Mouse (Mus musculus): ENCODE results near the gene Krtap4-1. TPM values are rescaled to one million over a fixed set of nuclear protein-coding genes. Genes with fewer than 3 reads are reported as not detected.
"Not testable (repeated sequence)": the region's sequence is repeated elsewhere in the genome, so short reads cannot be mapped to it uniquely, and the experiment has no call there.

Gene Krtap4-1
- not detected in 2 replicates for polyA plus RNA-seq (2015; fragmentation: Nextera tagmentation; extraction: Ambion mirVana)

GRCm38 (mm10) chr11:99628138-99628537 is at the start of gene Krtap4-1:
Krtap4-1 (minus strand) TSS chr11:99628238.
- no peaks in the 10 kb centered on the region for H3K9me3 ChIP-seq (ENCODE audit: control insufficient read depth, low read length)
- no peaks in the 10 kb centered on the region for H3K36me3 ChIP-seq (ENCODE audit: control insufficient read depth, insufficient read depth, low read length)
- no peaks in the 10 kb centered on the region for H3K4me1 ChIP-seq (replicated peaks; ENCODE audit: control insufficient read depth, insufficient read depth)
- TF ChIP-seq CTCF (IDR thresholded peaks at IDR 0.05; ENCODE audit: low read depth): no peak
- no peak for TF ChIP-seq EP300 (optimal IDR thresholded peaks at IDR 0.05)
- DNase-seq (ENCODE audit: low spot score): no peak
- H3K27ac ChIP-seq (replicated peaks): no peak within 1 kb of the TSS
- no peaks in the 10 kb centered on the region for H3K27me3 ChIP-seq (ENCODE audit: control insufficient read depth, insufficient read depth, low read length)
- H3K4me2 ChIP-seq (replicated peaks; ENCODE audit: low read depth): no peak within 1 kb of the TSS
- WGBS: 73% methylated on average over 4 of the region's 4 CpGs
- H3K4me3 ChIP-seq (ENCODE audit: low read depth, low read length): no peak within 1 kb of the TSS
- no peak within 1 kb of the TSS for H3K9ac ChIP-seq (ENCODE audit: low read length)
- ATAC-seq (ENCODE audit: low FRiP score, low TSS enrichment): no peak

- H3K4me3 ChIP-seq (ENCODE audit: low read depth, low read length): no peak within 1 kb of the TSS
- ATAC-seq (ENCODE audit: low FRiP score, low TSS enrichment) (no peak), DNase-seq (ENCODE audit: low spot score) (no peak)
- no peaks in the 10 kb centered on the region for H3K36me3 ChIP-seq (ENCODE audit: control insufficient read depth, insufficient read depth, low read length)
- TF ChIP-seq EP300 (optimal IDR thresholded peaks at IDR 0.05) (no peak), CTCF (IDR thresholded peaks at IDR 0.05; ENCODE audit: low read depth) (no peak)
- no peaks in the 10 kb centered on the region for H3K4me1 ChIP-seq (replicated peaks; ENCODE audit: control insufficient read depth, insufficient read depth)
- no peaks in the 10 kb centered on the region for H3K27me3 ChIP-seq (ENCODE audit: control insufficient read depth, insufficient read depth, low read length)
- H3K4me2 ChIP-seq (replicated peaks; ENCODE audit: low read depth): no peak within 1 kb of the TSS
- H3K9ac ChIP-seq (ENCODE audit: low read length): no peak within 1 kb of the TSS
- H3K27ac ChIP-seq (replicated peaks): no peak within 1 kb of the TSS
- no peaks in the 10 kb centered on the region for H3K9me3 ChIP-seq (ENCODE audit: control insufficient read depth, low read length)
Measured at GRCm38 (mm10) chr11:99665860-99666259, 37.8 kb upstream of the Krtap4-1 start, which contains the start of gene Krtap4-6. Krtap4-6 (minus strand) TSS chr11:99665960.

DNA sequence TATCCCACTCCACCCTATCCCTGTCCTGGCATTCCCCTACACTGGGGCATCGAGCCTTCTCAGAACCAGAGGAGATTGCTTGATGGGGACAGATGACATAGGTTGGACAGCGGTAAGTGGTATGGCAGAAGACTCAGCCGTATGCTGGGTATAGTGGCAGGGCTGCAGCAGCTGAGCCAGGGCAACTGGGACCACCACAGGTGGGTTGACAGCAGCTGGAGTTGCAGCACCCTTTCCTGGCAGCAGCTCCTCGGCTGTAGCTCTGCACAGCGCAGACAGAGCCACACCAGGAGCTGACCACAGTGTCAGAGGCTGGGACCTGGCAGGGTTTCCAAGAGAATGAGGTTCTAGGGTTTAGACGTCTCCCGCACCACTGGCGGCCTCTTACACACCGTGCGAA is 34.8 kb upstream of the Krtap4-1 start:
- Histone ChIP-seq H3K4me1 (replicated peaks; ENCODE audit: control insufficient read depth, insufficient read depth) (no peaks in the 10 kb centered on the region), H3K4me2 (replicated peaks; ENCODE audit: low read depth) (no peak overlapping the region), H3K27ac (replicated peaks) (no peak overlapping the region), H3K36me3 (ENCODE audit: control insufficient read depth, insufficient read depth, low read length) (no peaks in the 10 kb centered on the region), H3K27me3 (ENCODE audit: control insufficient read depth, insufficient read depth, low read length) (no peaks in the 10 kb centered on the region), H3K9me3 (ENCODE audit: control insufficient read depth, low read length) (no peaks in the 10 kb centered on the region), H3K9ac (ENCODE audit: low read length) (no peak overlapping the region), H3K4me3 (ENCODE audit: low read depth, low read length) (no peak overlapping the region)
- ATAC-seq (ENCODE audit: low FRiP score, low TSS enrichment) (no peak), DNase-seq (ENCODE audit: low spot score) (no peak)
- WGBS: 79% methylated on average over 10 of the region's 10 CpGs
- no peak for TF ChIP-seq CTCF (IDR thresholded peaks at IDR 0.05; ENCODE audit: low read depth)

DNA sequence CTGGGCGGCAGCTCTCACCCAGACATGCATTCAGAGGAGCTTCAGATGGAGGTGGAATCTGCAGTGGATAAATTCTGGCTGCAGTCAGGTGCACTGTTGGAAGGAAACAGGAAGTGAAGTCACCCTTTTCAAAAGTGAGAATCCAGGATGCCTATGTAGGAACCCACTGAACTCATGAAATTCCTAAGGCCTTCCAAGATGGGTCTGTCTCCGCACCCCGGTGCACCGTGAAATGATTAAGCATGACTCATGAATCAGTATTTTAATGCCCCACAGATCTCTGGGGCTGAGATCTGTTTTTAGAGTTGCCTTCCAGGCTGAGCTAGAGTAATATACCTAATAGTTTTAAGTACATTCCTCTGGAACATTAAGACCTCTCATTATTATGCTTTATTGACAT is 31.2 kb upstream of the Krtap4-1 start:
- H3K9me3 ChIP-seq (ENCODE audit: control insufficient read depth, low read length): no peaks in the 10 kb centered on the region
- no peaks in the 10 kb centered on the region for H3K27me3 ChIP-seq (ENCODE audit: control insufficient read depth, insufficient read depth, low read length)
- no peak for DNase-seq (ENCODE audit: low spot score)
- H3K4me1 ChIP-seq (replicated peaks; ENCODE audit: control insufficient read depth, insufficient read depth): no peaks in the 10 kb centered on the region
- no peak for ATAC-seq (ENCODE audit: low FRiP score, low TSS enrichment)
- TF ChIP-seq CTCF (IDR thresholded peaks at IDR 0.05; ENCODE audit: low read depth): no peak
- TF ChIP-seq EP300 (optimal IDR thresholded peaks at IDR 0.05): no peak
- no peak overlapping the region for H3K4me3 ChIP-seq (ENCODE audit: low read depth, low read length)
- H3K9ac ChIP-seq (ENCODE audit: low read length): no peak overlapping the region
- no peak overlapping the region for H3K27ac ChIP-seq (replicated peaks)
- WGBS: 68% methylated on average over 4 of the region's 4 CpGs
- no peaks in the 10 kb centered on the region for H3K36me3 ChIP-seq (ENCODE audit: control insufficient read depth, insufficient read depth, low read length)
- H3K4me2 ChIP-seq (replicated peaks; ENCODE audit: low read depth): no peak overlapping the region

GRCm38 (mm10) chr11:99658467-99659010 is 30.5 kb upstream of the Krtap4-1 start, which contains the start of gene Gm11563:
Gm11563 (minus strand) TSS chr11:99658960.
- 58% methylated on average over 10 of the region's 10 CpGs for WGBS
- not testable (repeated sequence) for ATAC-seq (ENCODE audit: low FRiP score, low TSS enrichment); H3K27me3 ChIP-seq (ENCODE audit: control insufficient read depth, insufficient read depth, low read length)

GRCm38 (mm10) chr11:99657051-99657450 is 29.0 kb upstream of the Krtap4-1 start:
- H3K4me1 ChIP-seq (replicated peaks; ENCODE audit: control insufficient read depth, insufficient read depth): no peaks in the 10 kb centered on the region
- H3K27me3 ChIP-seq (ENCODE audit: control insufficient read depth, insufficient read depth, low read length): no peaks in the 10 kb centered on the region
- no peak overlapping the region for H3K27ac ChIP-seq (replicated peaks)
- 39% methylated on average over 5 of the region's 5 CpGs for WGBS
- H3K9ac ChIP-seq (ENCODE audit: low read length): no peak overlapping the region
- no peak for TF ChIP-seq CTCF (IDR thresholded peaks at IDR 0.05; ENCODE audit: low read depth)
- no peak for TF ChIP-seq EP300 (optimal IDR thresholded peaks at IDR 0.05)
- H3K4me2 ChIP-seq (replicated peaks; ENCODE audit: low read depth): no peak overlapping the region
- H3K4me3 ChIP-seq (ENCODE audit: low read depth, low read length): no peak overlapping the region
- H3K9me3 ChIP-seq (ENCODE audit: control insufficient read depth, low read length): no peaks in the 10 kb centered on the region
- ATAC-seq (ENCODE audit: low FRiP score, low TSS enrichment) (no peak), DNase-seq (ENCODE audit: low spot score) (no peak)
- H3K36me3 ChIP-seq (ENCODE audit: control insufficient read depth, insufficient read depth, low read length): no peaks in the 10 kb centered on the region

More at GRCm38 (mm10) chr11:99658467-99659010, 30.5 kb upstream of the Krtap4-1 start, which contains the start of gene Gm11563:
- not testable (repeated sequence) for H3K4me2 ChIP-seq (replicated peaks; ENCODE audit: low read depth); H3K9me3 ChIP-seq (ENCODE audit: control insufficient read depth, low read length); H3K4me1 ChIP-seq (replicated peaks; ENCODE audit: control insufficient read depth, insufficient read depth); H3K9ac ChIP-seq (ENCODE audit: low read length); H3K4me3 ChIP-seq (ENCODE audit: low read depth, low read length); DNase-seq (ENCODE audit: low spot score); H3K27ac ChIP-seq (replicated peaks); H3K36me3 ChIP-seq (ENCODE audit: control insufficient read depth, insufficient read depth, low read length)

Data from stomach, postnatal 0 days (tissue).